Mouse (Mus musculus): ENCODE measurements around the gene Gpatch2.

- TF ChIP-seq CTCF (IDR thresholded peaks at IDR 0.05; ENCODE audit: low read depth), result no peak
- no peak for TF ChIP-seq EP300 (IDR thresholded peaks at IDR 0.05; ENCODE audit: low read depth)
Observed at GRCm38 (mm10) chr1:187377865-187378524, 162.7 kb downstream of the Gpatch2 start.

Measured in liver, postnatal 0 days (tissue).